Mouse (Mus musculus): Measurements from ENCODE around the gene Acad10.
"Not testable (repeated sequence)": the region's sequence is repeated elsewhere in the genome, so short reads cannot be mapped to it uniquely, and the experiment has no call there.

Gene Acad10

GRCm38 (mm10) chr5:121660059-121660896 lies at the start of gene Acad10, which contains the start of gene Brap:
Gene Acad10 (minus strand): TSS chr5:121660514.
Gene Brap (plus strand): TSS chr5:121660563.
- DNase-seq (ENCODE audit: low spot score) = peak; percentile 96

GRCm38 (mm10) chr5:121704512-121705248 lies 44.4 kb upstream of the Acad10 start:
- peak; percentile 35 for DNase-seq (ENCODE audit: low spot score)

GRCm38 (mm10) chr5:121703341-121703740 lies 43.0 kb upstream of the Acad10 start:
- DNase-seq (ENCODE audit: low spot score) = no peak

GRCm38 (mm10) chr5:121701111-121701769 lies 40.9 kb upstream of the Acad10 start:
- DNase-seq (ENCODE audit: low spot score) = no peak

GRCm38 (mm10) chr5:121700496-121700895 lies 40.2 kb upstream of the Acad10 start:
- DNase-seq (ENCODE audit: low spot score) = no peak

GRCm38 (mm10) chr5:121699891-121700290 lies 39.6 kb upstream of the Acad10 start:
- DNase-seq (ENCODE audit: low spot score) = no peak

- no peak for DNase-seq (ENCODE audit: low spot score)
These were observed 36.4 kb upstream of the Acad10 start for GRCm38 (mm10) chr5:121696761-121697160.

- no peak for DNase-seq (ENCODE audit: low spot score)
These were observed 32.6 kb upstream of the Acad10 start for GRCm38 (mm10) chr5:121692897-121693296.

- not testable (repeated sequence) for DNase-seq (ENCODE audit: low spot score)
These were observed 31.1 kb upstream of the Acad10 start for GRCm38 (mm10) chr5:121691436-121691835.

- DNase-seq (ENCODE audit: low spot score) = no peak
These were observed 30.3 kb upstream of the Acad10 start for GRCm38 (mm10) chr5:121690482-121691211.

GRCm38 (mm10) chr5:121686113-121686898 lies 26.0 kb upstream of the Acad10 start:
- no peak for DNase-seq (ENCODE audit: low spot score)

- no peak for DNase-seq (ENCODE audit: low spot score)
These were observed 25.2 kb upstream of the Acad10 start for GRCm38 (mm10) chr5:121685495-121685894.

- no peak for DNase-seq (ENCODE audit: low spot score)
These were observed 21.9 kb upstream of the Acad10 start for GRCm38 (mm10) chr5:121682250-121682649.

GRCm38 (mm10) chr5:121670412-121670811 lies 10.1 kb upstream of the Acad10 start:
- peak; percentile 22 for DNase-seq (ENCODE audit: low spot score)

- DNase-seq (ENCODE audit: low spot score) = no peak
These were observed 8.1 kb upstream of the Acad10 start for GRCm38 (mm10) chr5:121668411-121668810.

- DNase-seq (ENCODE audit: low spot score) = no peak
These were observed 6.8 kb upstream of the Acad10 start for GRCm38 (mm10) chr5:121667067-121667466.

GRCm38 (mm10) chr5:121664971-121665370 lies 4.7 kb upstream of the Acad10 start:
- DNase-seq (ENCODE audit: low spot score) = no peak

GRCm38 (mm10) chr5:121664078-121664477 lies 3.8 kb upstream of the Acad10 start:
- no peak for DNase-seq (ENCODE audit: low spot score)

- no peak for DNase-seq (ENCODE audit: low spot score)
These were observed 3.1 kb upstream of the Acad10 start for GRCm38 (mm10) chr5:121663456-121663855.

- no peak for DNase-seq (ENCODE audit: low spot score)
These were observed 1.2 kb upstream of the Acad10 start for GRCm38 (mm10) chr5:121661494-121661893.

GRCm38 (mm10) chr5:121660897-121661254 lies 562 bp upstream of the Acad10 start:
- DNase-seq (ENCODE audit: low spot score) = no peak
